Mouse (Mus musculus) kidney, embryonic 16.5 days (tissue): ENCODE data around the gene B4galt1. TPM values are rescaled to one million over a fixed set of nuclear protein-coding genes. Genes with fewer than 3 reads are reported as not detected.
"Not testable (repeated sequence)": the region's sequence is repeated elsewhere in the genome, so short reads cannot be mapped to it uniquely, and the experiment has no call there.

ENCODE experiments used
- ATAC-seq: fragments of 200-750 bp; cut with Nextera tagmentation; 2 replicates; pipeline ENCODE4 v1.8.0; 2017; ENCODE audit warnings: moderate TSS enrichment; ENCODE audit not compliant: low FRiP score, low TSS enrichment
- H3K27ac ChIP-seq: fragments of 300-500 bp; sonication (generic); 2 replicates; pipeline ENCODE4 v1.5.1; 2014; ENCODE audit warnings: low read length
- H3K27me3 ChIP-seq: fragments of 300-500 bp; sonication (generic); 2 replicates; pipeline ENCODE4 v1.6.1; 2014; ENCODE audit warnings: low read length, control low read depth, mixed read lengths; ENCODE audit not compliant: insufficient read depth
- H3K36me3 ChIP-seq: fragments of 300-500 bp; sonication (generic); 2 replicates; pipeline ENCODE4 v1.6.1; 2014; ENCODE audit warnings: low read length, control low read depth, mixed read lengths; ENCODE audit not compliant: insufficient read depth
- H3K4me1 ChIP-seq: fragments of 300-500 bp; sonication (generic); 2 replicates; pipeline ENCODE4 v1.6.1; 2014; ENCODE audit warnings: low read length, control low read depth, mixed read lengths; ENCODE audit not compliant: insufficient read depth
- H3K4me2 ChIP-seq: fragments of 300-500 bp; sonication (generic); replicated peaks from 2 replicates; pipeline ENCODE4 v1.6.1; 2014; ENCODE audit warnings: low read depth, low read length
- H3K4me3 ChIP-seq: fragments of 300-500 bp; sonication (generic); 2 replicates; pipeline ENCODE4 v1.5.1; 2014; ENCODE audit warnings: mild to moderate bottlenecking, low read length
- H3K9ac ChIP-seq: fragments of 300-500 bp; sonication (generic); replicated peaks from 2 replicates; pipeline ENCODE4 v1.6.1; 2014; ENCODE audit warnings: low read length
- H3K9me3 ChIP-seq: fragments of 300-500 bp; sonication (generic); 2 replicates; pipeline ENCODE4 v1.6.1; 2016; ENCODE audit warnings: low read length, control low read depth
- WGBS: fragments of 180-500 bp; shearing (Covaris S2); extraction: QIAGEN DNeasy Blood & Tissue Kit; methylation state at CpG from one replicate; pipeline ENCODE4 v1.1.7; 2014; 5-methylcytosine and 5-hydroxymethylcytosine counted together
- polyA plus RNA-seq: library from polyadenylated mRNA; unstranded; fragments of >200 nt; fragmentation: Nextera tagmentation; extraction: Ambion mirVana; gene quantifications from 2 replicates; pipeline ENCODE4 v1.2.1, GENCODE M21; 2015

B4galt1 gene
- polyA plus RNA-seq, 1 experiment from 2014 or later, result 47.5 TPM

- peaks cover 23% of the 10 kb centered on the region for H3K36me3 ChIP-seq
- WGBS, result 88% methylated on average over 3 of the region's 3 CpGs
- no peaks in the 10 kb centered on the region for H3K27me3 ChIP-seq
- H3K4me1 ChIP-seq, result peaks cover 18% of the 10 kb centered on the region
- no peak overlapping the region for H3K9ac ChIP-seq
- no peak overlapping the region for H3K27ac ChIP-seq
- ATAC-seq, result no peak
- H3K9me3 ChIP-seq, result no peaks in the 10 kb centered on the region
- H3K4me2 ChIP-seq, result no peak overlapping the region
- no peak overlapping the region for H3K4me3 ChIP-seq
Measured at GRCm38 (mm10) chr4:40815120-40815519, 38.7 kb downstream of the B4galt1 start.

GRCm38 (mm10) chr4:40814359-40814758 lies 39.4 kb downstream of the B4galt1 start:
- Histone ChIP-seq H3K27me3 (no peaks in the 10 kb centered on the region), H3K36me3 (peaks cover 24% of the 10 kb centered on the region), H3K4me3 (no peak overlapping the region), H3K4me2 (no peak overlapping the region), H3K9me3 (no peaks in the 10 kb centered on the region), H3K4me1 (peaks cover 18% of the 10 kb centered on the region), H3K9ac (no peak overlapping the region), H3K27ac (no peak overlapping the region)
- ATAC-seq, result no peak
- WGBS, result 83% methylated on average over 6 of the region's 6 CpGs

DNA sequence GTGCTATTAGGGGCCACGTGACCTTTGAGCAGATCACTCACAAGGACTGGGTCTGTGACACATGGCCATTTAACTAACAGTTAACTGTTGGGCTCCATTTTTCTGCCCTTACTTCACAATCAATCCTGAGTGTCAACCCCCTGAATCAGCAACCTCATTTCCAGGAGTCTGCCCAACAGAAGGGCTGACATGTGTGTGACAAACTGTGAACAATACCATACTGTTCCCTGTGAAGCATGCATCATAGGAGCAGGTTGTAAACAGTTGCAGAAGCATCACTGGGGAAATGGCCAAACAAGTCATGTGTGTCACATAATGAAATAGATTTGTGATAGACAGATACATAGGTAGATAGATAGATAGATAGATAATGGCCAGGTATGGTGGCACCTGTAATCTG lies 40.9 kb downstream of the B4galt1 start:
- Histone ChIP-seq H3K4me2 (no peak overlapping the region), H3K9ac (no peak overlapping the region), H3K36me3 (peaks cover 27% of the 10 kb centered on the region), H3K4me3 (no peak overlapping the region), H3K4me1 (peaks cover 11% of the 10 kb centered on the region), H3K27ac (no peak overlapping the region), H3K27me3 (no peaks in the 10 kb centered on the region), H3K9me3 (no peaks in the 10 kb centered on the region)
- ATAC-seq, result no peak
- WGBS, result 88% methylated on average over 1 of the region's 1 CpGs

DNA sequence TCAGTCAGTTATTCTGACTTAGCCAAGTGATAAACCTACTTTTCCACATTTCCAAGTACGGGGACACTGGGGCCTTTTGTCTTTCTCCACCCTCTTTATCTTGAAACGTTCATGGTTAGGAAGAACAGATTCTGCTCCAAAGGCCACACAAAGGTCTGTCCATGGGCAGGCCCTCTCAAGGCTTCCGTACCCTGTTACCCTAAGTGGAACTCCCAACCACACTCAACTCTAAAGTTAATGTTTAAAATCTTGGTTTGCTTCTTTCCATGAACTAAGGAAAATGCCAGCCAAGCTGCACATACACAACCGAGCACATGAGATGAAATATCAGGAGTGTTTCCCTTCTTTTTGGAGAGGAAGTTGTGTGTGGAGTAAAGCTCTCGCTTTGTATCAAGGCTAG lies 43.3 kb downstream of the B4galt1 start:
- no peak for ATAC-seq
- WGBS, result 76% methylated on average over 5 of the region's 5 CpGs
- no peaks in the 10 kb centered on the region for H3K27me3 ChIP-seq

GRCm38 (mm10) chr4:40807382-40807781 lies 46.4 kb downstream of the B4galt1 start:
- Histone ChIP-seq H3K4me3 (no peak overlapping the region), H3K9ac (no peak overlapping the region), H3K36me3 (peaks cover 40% of the 10 kb centered on the region), H3K27ac (no peak overlapping the region), H3K4me1 (no peaks in the 10 kb centered on the region), H3K27me3 (no peaks in the 10 kb centered on the region), H3K4me2 (no peak overlapping the region), H3K9me3 (no peaks in the 10 kb centered on the region)
- WGBS, result 51% methylated on average over 4 of the region's 4 CpGs
- no peak for ATAC-seq

More for the DNA sequence above, 43.3 kb downstream of the B4galt1 start:
- no peak overlapping the region for H3K4me3 ChIP-seq
- peaks cover 41% of the 10 kb centered on the region for H3K36me3 ChIP-seq
- H3K27ac ChIP-seq, result no peak overlapping the region
- H3K4me2 ChIP-seq, result no peak overlapping the region
- no peak overlapping the region for H3K9ac ChIP-seq
- H3K9me3 ChIP-seq, result no peaks in the 10 kb centered on the region
- peaks cover 3% of the 10 kb centered on the region for H3K4me1 ChIP-seq

DNA sequence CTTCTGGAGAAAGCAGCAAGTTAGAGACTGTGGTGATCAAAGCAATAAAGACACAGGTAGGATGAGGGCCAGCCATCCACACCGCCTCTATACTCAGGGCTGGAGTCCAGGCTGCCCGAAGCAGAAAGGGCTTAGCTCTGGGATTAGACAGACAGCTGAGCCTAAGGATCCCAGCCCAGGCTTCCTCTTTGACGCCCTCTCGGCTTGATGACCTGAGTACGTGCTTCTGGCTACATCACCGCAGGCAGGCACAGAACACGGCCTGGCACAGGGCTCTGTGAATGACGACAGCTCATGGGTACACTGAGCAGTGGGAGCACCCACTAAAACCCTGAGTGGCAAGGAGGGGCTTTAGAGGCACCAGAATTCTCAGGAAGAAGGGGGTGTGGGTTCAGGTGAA lies 48.4 kb downstream of the B4galt1 start:
- H3K4me3 ChIP-seq, result no peak overlapping the region
- H3K36me3 ChIP-seq, result peaks cover 30% of the 10 kb centered on the region
- H3K4me2 ChIP-seq, result no peak overlapping the region
- H3K9ac ChIP-seq, result no peak overlapping the region
- no peaks in the 10 kb centered on the region for H3K9me3 ChIP-seq
- no peaks in the 10 kb centered on the region for H3K27me3 ChIP-seq
- ATAC-seq, result no peak
- H3K4me1 ChIP-seq, result no peaks in the 10 kb centered on the region
- no peak overlapping the region for H3K27ac ChIP-seq
- 90% methylated on average over 8 of the region's 8 CpGs for WGBS

GRCm38 (mm10) chr4:40802787-40803186 lies 51.0 kb downstream of the B4galt1 start:
- no peaks in the 10 kb centered on the region for H3K9me3 ChIP-seq
- H3K4me3 ChIP-seq, result no peak overlapping the region
- no peak overlapping the region for H3K4me2 ChIP-seq
- no peak for ATAC-seq
- H3K27ac ChIP-seq, result no peak overlapping the region
- H3K9ac ChIP-seq, result no peak overlapping the region
- 91% methylated on average over 3 of the region's 3 CpGs for WGBS
- no peaks in the 10 kb centered on the region for H3K27me3 ChIP-seq
- peaks cover 25% of the 10 kb centered on the region for H3K36me3 ChIP-seq
- H3K4me1 ChIP-seq, result no peaks in the 10 kb centered on the region

GRCm38 (mm10) chr4:40801908-40802307 lies 51.9 kb downstream of the B4galt1 start:
- Histone ChIP-seq H3K36me3 (peaks cover 20% of the 10 kb centered on the region), H3K4me1 (no peaks in the 10 kb centered on the region), H3K27me3 (no peaks in the 10 kb centered on the region), H3K9ac (no peak overlapping the region), H3K9me3 (no peaks in the 10 kb centered on the region), H3K27ac (no peak overlapping the region), H3K4me2 (no peak overlapping the region), H3K4me3 (no peak overlapping the region)
- no peak for ATAC-seq
- whole genome bisulfite sequencing, result 77% methylated on average over 4 of the region's 4 CpGs

DNA sequence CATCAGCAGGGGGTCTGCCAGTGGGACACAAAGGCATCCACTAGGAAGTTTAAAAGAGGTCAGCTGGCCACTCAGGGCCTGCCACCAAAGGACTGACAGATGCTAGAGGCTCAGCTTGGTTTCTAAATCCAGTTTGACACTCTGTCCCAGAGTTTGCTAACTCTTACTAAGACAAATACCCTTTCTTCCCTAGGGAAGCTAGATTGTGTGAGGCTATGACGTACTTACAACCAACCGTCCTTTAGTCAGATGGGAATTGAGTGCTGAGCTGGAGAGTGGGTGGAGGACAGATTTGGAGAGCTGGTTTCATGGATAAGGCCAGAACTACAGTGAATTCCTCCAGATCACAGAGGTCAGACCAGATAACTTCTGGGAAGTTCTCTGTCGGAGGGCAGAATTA lies 52.9 kb downstream of the B4galt1 start:
- Histone ChIP-seq H3K4me2 (no peak overlapping the region), H3K27me3 (no peaks in the 10 kb centered on the region), H3K9me3 (no peaks in the 10 kb centered on the region), H3K4me3 (no peak overlapping the region), H3K36me3 (peaks cover 11% of the 10 kb centered on the region; the same call in 1 of the 2 replicates), H3K27ac (no peak overlapping the region), H3K4me1 (no peaks in the 10 kb centered on the region), H3K9ac (no peak overlapping the region)
- ATAC-seq, result no peak
- WGBS, result 82% methylated on average over 3 of the region's 3 CpGs

DNA sequence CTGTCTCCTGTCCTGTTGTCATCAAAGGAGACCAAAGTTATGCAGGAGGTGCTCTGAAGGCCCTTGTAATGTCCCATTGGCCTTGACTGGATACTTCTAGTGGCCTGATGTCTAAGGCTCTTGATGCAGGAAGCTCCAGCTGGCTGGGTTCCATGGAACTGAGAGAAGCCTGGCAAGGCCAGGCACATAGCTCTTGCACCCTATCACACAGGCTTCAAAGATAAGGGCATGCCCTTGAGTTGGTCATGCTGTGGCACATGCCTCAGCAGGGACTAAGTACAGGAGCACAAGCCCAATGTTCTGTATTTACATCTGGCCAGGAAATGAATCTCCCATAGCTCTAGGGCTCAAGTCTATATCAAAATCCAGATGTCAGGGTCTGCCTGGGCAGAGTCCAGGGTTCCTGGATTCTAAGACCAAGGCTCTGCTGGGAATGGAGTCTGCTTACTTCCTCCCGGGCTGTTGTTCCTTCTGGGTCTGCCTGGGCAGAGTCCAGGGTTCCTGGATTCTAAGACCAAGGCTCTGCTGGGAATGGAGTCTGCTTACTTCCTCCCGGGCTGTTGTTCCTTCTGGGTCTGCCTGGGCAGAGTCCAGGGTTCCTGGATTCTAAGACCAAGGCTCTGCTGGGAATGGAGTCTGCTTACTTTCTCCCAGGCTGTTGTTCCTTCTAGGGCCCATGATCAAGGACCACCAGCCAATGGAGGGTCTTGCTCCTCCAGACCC lies 54.8 kb downstream of the B4galt1 start:
- not testable (repeated sequence) for H3K4me2 ChIP-seq, H3K27me3 ChIP-seq, H3K4me3 ChIP-seq, ATAC-seq, H3K27ac ChIP-seq, H3K4me1 ChIP-seq, H3K9ac ChIP-seq, H3K9me3 ChIP-seq, H3K36me3 ChIP-seq
- WGBS, result 60% methylated on average over 1 of the region's 2 CpGs
